Mouse (Mus musculus) olfactory bulb, adult 2 months (tissue): Measurements from ENCODE around the gene Sec24d.

Experiments used
- CTCF ChIP-seq: fragments of 200-500 bp; IDR thresholded peaks from 2 replicates; pipeline ENCODE4 v1.5.1; 2012; ENCODE audit warnings: low read depth, mild to moderate bottlenecking, low read length, moderate library complexity; ENCODE audit not compliant: insufficient read depth
- POLR2A ChIP-seq: fragments of 200-500 bp; IDR thresholded peaks from 2 replicates; pipeline ENCODE4 v1.6.1; 2012; ENCODE audit warnings: mild to moderate bottlenecking, low read depth, low read length, moderate library complexity; ENCODE audit not compliant: insufficient read depth

DNA sequence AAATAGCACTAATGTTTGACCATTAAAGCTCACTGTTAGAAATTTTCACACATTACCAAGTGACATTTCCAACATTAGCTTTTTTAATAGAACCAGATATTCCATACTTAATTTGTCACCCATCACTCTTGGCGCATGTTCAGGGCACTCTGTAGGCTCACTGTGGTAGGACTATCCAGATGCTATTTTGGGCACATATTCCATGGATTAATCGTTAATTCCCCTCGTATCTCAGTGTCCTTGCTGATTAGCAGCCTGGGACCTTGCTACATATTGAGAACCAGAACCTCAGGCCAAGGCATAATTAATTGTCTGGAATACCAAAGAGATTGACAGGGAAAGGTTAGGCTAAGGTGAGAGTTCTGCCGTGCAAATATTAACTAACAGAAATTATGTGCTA, 8.5 kb upstream of the Sec24d start:
- no peak for TF ChIP-seq POLR2A
- no peak for TF ChIP-seq CTCF
